8 mouse cellular contexts compared by ENCODE assay signal in the genomic region with DNA sequence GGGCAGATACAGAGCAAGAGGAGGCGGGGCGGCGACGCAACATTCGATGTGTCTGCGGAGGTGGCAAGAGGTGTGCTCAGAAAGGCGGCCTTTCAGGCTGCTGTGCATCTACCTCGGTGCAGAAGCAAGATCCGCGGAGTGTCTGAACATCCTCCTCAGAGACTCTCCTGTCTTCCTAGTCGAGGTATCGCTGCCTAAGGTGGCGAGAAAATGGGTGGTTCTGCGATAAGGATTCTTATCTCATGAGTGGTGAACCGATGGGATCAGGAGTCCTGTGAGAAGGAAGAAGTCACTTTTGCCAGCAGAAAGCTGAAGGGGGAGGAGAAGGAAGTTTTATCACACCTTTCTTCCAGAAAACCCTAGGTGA. TPM values are rescaled to one million over a fixed set of nuclear protein-coding genes. Genes with fewer than 3 reads are reported as not detected.
DNase-seq lines count a peak whose midpoint lies in the region; ATAC-seq and TF ChIP-seq lines count a peak whose summit lies in the region.

No protein-coding gene starts in this region.

- H3K4me3 ChIP-seq in heart, embryonic 12.5 days = peak overlapping the region; percentile 61
- H3K4me3 ChIP-seq in E14TG2a.4 (replicated peaks; ENCODE audit: low read length) = peak overlapping the region; percentile 85
- H3K4me3 ChIP-seq in forebrain, embryonic 15.5 days = peak overlapping the region; percentile 83
- peak overlapping the region; percentile 70 for H3K4me3 ChIP-seq in liver, embryonic 16.5 days (ENCODE audit: low read depth, low read length)

- no peak for DNase-seq in heart, postnatal 10 days
- DNase-seq in natural killer cell, adult 2 months (ENCODE audit: low spot score in 2 of 2) = no peak
- DNase-seq in embryo, embryonic 9.5 days (ENCODE audit: extremely low spot score) = no peak
- no peak for DNase-seq in adrenal gland, adult 18-20 months (ENCODE audit: low spot score in 2 of 2)

- peak overlapping the region; percentile 88 for H3K4me2 ChIP-seq in heart, embryonic 12.5 days
- peak overlapping the region; percentile 79 for H3K4me2 ChIP-seq in forebrain, embryonic 15.5 days (replicated peaks)
- peak overlapping the region; percentile 91 for H3K4me2 ChIP-seq in liver, embryonic 16.5 days (ENCODE audit: low read depth, low read length)

- intact Hi-C loops in heart, postnatal 10 days (cut with DNase I) = loop anchor here (10.0 kb wide), 2 partner anchors 221 to 291 kb away; a partner anchor contains a TSS

- H3K4me1 ChIP-seq in heart, embryonic 12.5 days (replicated peaks) = peaks cover 50% of the 10 kb centered on the region
- peaks cover 55% of the 10 kb centered on the region for H3K4me1 ChIP-seq in E14TG2a.4 (replicated peaks; ENCODE audit: low read depth, low read length)
- H3K4me1 ChIP-seq in forebrain, embryonic 15.5 days = peaks cover 52% of the 10 kb centered on the region
- peaks cover 44% of the 10 kb centered on the region for H3K4me1 ChIP-seq in liver, embryonic 16.5 days (ENCODE audit: control insufficient read depth, low read depth, low read length)

- TF ChIP-seq CTCF in E14TG2a.4 (conservative IDR thresholded peaks at IDR 0.05; ENCODE audit: low read length) = no peak

- no peak overlapping the region for H3K9ac ChIP-seq in heart, embryonic 12.5 days
- peak overlapping the region; percentile 56 for H3K9ac ChIP-seq in forebrain, embryonic 15.5 days (replicated peaks)
- peak overlapping the region; percentile 31; the same call in 1 of the 2 replicates for H3K9ac ChIP-seq in liver, embryonic 16.5 days (ENCODE audit: low read depth, low read length)

- peaks cover 14% of the 10 kb centered on the region for H3K36me3 ChIP-seq in heart, embryonic 12.5 days
- H3K36me3 ChIP-seq in E14TG2a.4 (ENCODE audit: insufficient read depth, low read length) = peaks cover 29% of the 10 kb centered on the region
- peaks cover 5% of the 10 kb centered on the region; the same call in 1 of the 2 replicates for H3K36me3 ChIP-seq in forebrain, embryonic 15.5 days
- H3K36me3 ChIP-seq in liver, embryonic 16.5 days (ENCODE audit: control insufficient read depth, insufficient read depth) = no peaks in the 10 kb centered on the region

- ATAC-seq in heart, embryonic 12.5 days (ENCODE audit: insufficient number of reproducible peaks, low FRiP score) = no peak
- ATAC-seq in forebrain, embryonic 15.5 days (replicated peaks) = no peak
- no peak for ATAC-seq in liver, embryonic 16.5 days (ENCODE audit: low read depth)

- WGBS in heart, embryonic 12.5 days = 2% methylated on average over 15 of the region's 15 CpGs
- 2% methylated on average over 15 of the region's 15 CpGs for WGBS in forebrain, embryonic 15.5 days
- WGBS in liver, embryonic 16.5 days (ENCODE audit: insufficient replicate concordance) = 3% methylated on average over 15 of the region's 15 CpGs

- no peak overlapping the region for H3K27ac ChIP-seq in heart, embryonic 12.5 days (ENCODE audit: poor library complexity, severe bottlenecking)
- H3K27ac ChIP-seq in forebrain, embryonic 15.5 days (replicated peaks) = peak overlapping the region; percentile 73
- H3K27ac ChIP-seq in liver, embryonic 16.5 days (ENCODE audit: low read length) = no peak overlapping the region

- peaks cover 44% of the 10 kb centered on the region for H3K27me3 ChIP-seq in heart, embryonic 12.5 days (replicated peaks)
- H3K27me3 ChIP-seq in E14TG2a.4 (ENCODE audit: insufficient read depth, low read length) = peaks cover 63% of the 10 kb centered on the region
- peaks cover 27% of the 10 kb centered on the region for H3K27me3 ChIP-seq in forebrain, embryonic 15.5 days
- H3K27me3 ChIP-seq in liver, embryonic 16.5 days (ENCODE audit: control insufficient read depth, insufficient read depth, low read depth, low read length) = peaks cover 58% of the 10 kb centered on the region

- H3K9me3 ChIP-seq in heart, embryonic 12.5 days (replicated peaks) = no peaks in the 10 kb centered on the region
- no peaks in the 10 kb centered on the region for H3K9me3 ChIP-seq in E14TG2a.4 (ENCODE audit: low read length)
- H3K9me3 ChIP-seq in forebrain, embryonic 15.5 days = no peaks in the 10 kb centered on the region
- H3K9me3 ChIP-seq in liver, embryonic 16.5 days (replicated peaks; ENCODE audit: control insufficient read depth, low read length) = no peaks in the 10 kb centered on the region

RNA-seq across cellular contexts. Expression of a gene that starts 4.5 kb away (rescaled TPM):
- polyA plus RNA-seq in heart, embryonic 12.5 days (2016; fragmentation: Nextera tagmentation; extraction: Ambion mirVana) = 13.3 and 13.8 TPM in 2 replicates
- total RNA-seq in heart, postnatal 10 days (2021) = 10 to 100 TPM; 36.3 to 48.5 TPM
- 2.1 and 2.2 TPM in 2 replicates for polyA plus RNA-seq in forebrain, embryonic 15.5 days (2015; fragmentation: Nextera tagmentation; extraction: Ambion mirVana)
- polyA plus RNA-seq in liver, embryonic 16.5 days (2015; fragmentation: Nextera tagmentation; extraction: Ambion mirVana) = 0.44 and 1.0 TPM in 2 replicates
- total RNA-seq in adrenal gland, adult 18-20 months (2021) = 10 to 100 TPM in 1 of 2 experiments, 1 to 10 TPM in 1; 5.4 to 13.1 TPM

RNA-seq across cellular contexts. Expression of a gene that starts 4.9 kb away (rescaled TPM):
- polyA plus RNA-seq in heart, embryonic 12.5 days (2016; fragmentation: Nextera tagmentation; extraction: Ambion mirVana) = 19.4 and 20.5 TPM in 2 replicates
- 1 to 10 TPM; 7.8 to 9.5 TPM for total RNA-seq in heart, postnatal 10 days (2021)
- 15.4 and 21.6 TPM in 2 replicates for polyA plus RNA-seq in forebrain, embryonic 15.5 days (2015; fragmentation: Nextera tagmentation; extraction: Ambion mirVana)
- 8.7 and 9.6 TPM in 2 replicates for polyA plus RNA-seq in liver, embryonic 16.5 days (2015; fragmentation: Nextera tagmentation; extraction: Ambion mirVana)
- 10 to 100 TPM; 15.9 to 19.8 TPM for total RNA-seq in adrenal gland, adult 18-20 months (2021)

RNA-seq across cellular contexts. Expression of a gene that starts 17.3 kb away (rescaled TPM):
- polyA plus RNA-seq in heart, embryonic 12.5 days (2016; fragmentation: Nextera tagmentation; extraction: Ambion mirVana) = 23.3 and 23.5 TPM in 2 replicates
- 10 to 100 TPM; 13.9 to 15.6 TPM for total RNA-seq in heart, postnatal 10 days (2021)
- 14.8 and 16.2 TPM in 2 replicates for polyA plus RNA-seq in forebrain, embryonic 15.5 days (2015; fragmentation: Nextera tagmentation; extraction: Ambion mirVana)
- polyA plus RNA-seq in liver, embryonic 16.5 days (2015; fragmentation: Nextera tagmentation; extraction: Ambion mirVana) = 9.1 and 10.6 TPM in 2 replicates
- 10 to 100 TPM; 23.4 to 34.5 TPM for total RNA-seq in adrenal gland, adult 18-20 months (2021)

RNA-seq across cellular contexts. Expression of a gene that starts 19.8 kb away (rescaled TPM):
- polyA plus RNA-seq in heart, embryonic 12.5 days (2016; fragmentation: Nextera tagmentation; extraction: Ambion mirVana) = 16.3 and 16.8 TPM in 2 replicates
- total RNA-seq in heart, postnatal 10 days (2021) = 10 to 100 TPM; 13.9 to 21.4 TPM
- polyA plus RNA-seq in forebrain, embryonic 15.5 days (2015; fragmentation: Nextera tagmentation; extraction: Ambion mirVana) = 5.6 and 6.9 TPM in 2 replicates
- polyA plus RNA-seq in liver, embryonic 16.5 days (2015; fragmentation: Nextera tagmentation; extraction: Ambion mirVana) = 0.44 and 0.48 TPM in 2 replicates
- total RNA-seq in adrenal gland, adult 18-20 months (2021) = 10 to 100 TPM; 27.7 to 33.2 TPM
